Mouse (Mus musculus): ENCODE results near the gene Golga4.

Gene Golga4

GRCm38 (mm10) chr9:118527056-118527455, 21.0 kb downstream of the Golga4 start:
- DNase-seq (ENCODE audit: low spot score) = no peak

GRCm38 (mm10) chr9:118529783-118530182, 23.7 kb downstream of the Golga4 start:
- no peak for DNase-seq (ENCODE audit: low spot score)

- no peak for DNase-seq (ENCODE audit: low spot score)
Observed at GRCm38 (mm10) chr9:118530679-118531078, 24.6 kb downstream of the Golga4 start.

DNA sequence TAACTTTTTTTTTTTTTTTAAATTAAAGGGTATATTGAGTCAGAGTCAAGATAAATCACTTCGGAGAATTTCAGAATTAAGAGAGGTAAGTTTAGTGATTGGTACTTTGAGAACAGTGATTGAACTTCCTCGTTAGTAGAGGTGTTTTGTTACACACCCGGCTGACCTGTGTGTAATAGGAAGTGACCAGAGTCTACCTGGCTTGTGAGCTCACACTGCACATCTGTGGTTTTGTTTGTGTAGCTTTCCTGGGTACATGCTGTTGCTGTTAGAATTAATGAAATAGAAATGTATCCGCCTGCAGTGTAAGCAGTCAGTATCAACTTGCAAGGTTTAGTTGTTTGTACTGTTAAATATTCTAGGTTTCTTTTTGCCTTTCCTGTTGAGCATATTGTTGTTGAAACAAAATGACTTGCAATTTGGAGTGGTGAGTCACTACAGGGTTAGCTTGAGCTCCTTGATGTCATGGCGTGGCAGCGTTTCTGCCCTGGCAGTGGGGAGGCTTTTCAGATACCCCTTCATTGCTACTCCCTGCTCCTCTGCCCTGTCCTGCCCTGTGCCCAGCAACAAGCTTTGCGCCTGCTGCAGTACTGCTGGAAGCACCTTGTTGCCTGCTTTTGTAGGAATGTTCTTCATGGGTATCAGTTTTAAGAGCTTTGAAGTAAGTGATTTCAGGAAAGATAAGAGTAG, 26.6 kb downstream of the Golga4 start:
- no peak for DNase-seq (ENCODE audit: low spot score)

- DNase-seq (ENCODE audit: low spot score) = no peak
Observed at GRCm38 (mm10) chr9:118536946-118537345, 30.9 kb downstream of the Golga4 start.

DNA sequence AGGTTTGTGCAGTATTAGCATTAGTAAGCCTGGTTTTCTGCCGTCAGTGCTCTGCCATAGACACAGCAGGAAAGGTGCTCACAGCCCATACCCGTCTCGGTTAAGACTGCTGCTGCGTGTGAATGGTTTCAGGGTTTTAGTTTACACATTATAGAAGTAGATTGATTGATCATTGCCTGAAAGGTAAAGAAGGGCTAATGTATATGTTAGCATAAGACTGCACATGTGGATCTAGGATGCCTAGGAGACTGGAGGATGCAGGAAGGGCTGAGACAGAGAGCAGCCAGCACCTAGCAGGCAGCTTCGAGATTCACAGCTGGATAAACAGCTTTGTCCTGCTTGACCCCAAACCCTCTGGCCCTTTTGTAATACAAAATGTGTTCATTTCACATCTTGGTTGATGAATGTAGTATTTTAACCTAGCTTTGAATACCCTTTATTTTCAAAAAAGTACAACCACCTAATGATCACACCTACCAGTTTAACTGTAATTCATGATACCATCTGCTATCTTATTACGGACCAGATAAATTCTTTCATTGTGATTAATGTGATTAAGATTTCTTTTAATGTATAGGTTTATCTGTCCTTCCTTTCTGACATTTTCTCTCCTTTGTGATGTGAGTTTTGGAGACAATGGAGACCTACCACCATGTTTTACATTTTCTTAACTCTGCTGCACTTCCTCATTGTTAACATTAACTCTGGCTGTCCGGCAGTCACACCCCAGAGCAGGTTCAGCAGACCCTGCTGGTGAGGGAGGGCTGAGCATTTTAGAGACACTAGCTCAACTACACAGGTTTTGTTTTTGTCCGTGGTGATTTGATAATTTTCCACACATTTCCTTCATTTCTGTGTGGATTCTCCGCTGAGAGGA, 31.6 kb downstream of the Golga4 start:
- no peak for DNase-seq (ENCODE audit: low spot score)

DNA sequence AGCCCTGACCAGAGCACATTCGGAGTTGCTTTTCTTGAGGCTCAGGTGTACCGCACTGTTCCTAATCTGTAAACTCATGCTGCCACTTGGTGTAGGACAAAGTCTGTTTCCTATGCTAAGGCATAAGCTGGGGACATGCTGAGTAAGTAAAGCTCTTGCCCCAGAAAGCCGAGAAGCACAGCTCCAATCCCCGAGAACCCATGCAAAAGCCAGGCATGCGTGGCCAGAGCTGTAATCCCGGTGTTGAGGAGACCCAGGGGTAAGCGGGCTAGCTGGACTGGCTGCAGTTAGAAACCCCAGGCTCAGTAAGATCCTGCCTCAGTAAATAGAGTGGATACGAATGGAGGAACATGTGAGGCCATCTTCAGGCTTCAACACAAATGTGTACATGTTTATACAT, 35.8 kb downstream of the Golga4 start:
- no peak for DNase-seq (ENCODE audit: low spot score)

GRCm38 (mm10) chr9:118545146-118545545, 39.1 kb downstream of the Golga4 start:
- no peak for DNase-seq (ENCODE audit: low spot score)

DNA sequence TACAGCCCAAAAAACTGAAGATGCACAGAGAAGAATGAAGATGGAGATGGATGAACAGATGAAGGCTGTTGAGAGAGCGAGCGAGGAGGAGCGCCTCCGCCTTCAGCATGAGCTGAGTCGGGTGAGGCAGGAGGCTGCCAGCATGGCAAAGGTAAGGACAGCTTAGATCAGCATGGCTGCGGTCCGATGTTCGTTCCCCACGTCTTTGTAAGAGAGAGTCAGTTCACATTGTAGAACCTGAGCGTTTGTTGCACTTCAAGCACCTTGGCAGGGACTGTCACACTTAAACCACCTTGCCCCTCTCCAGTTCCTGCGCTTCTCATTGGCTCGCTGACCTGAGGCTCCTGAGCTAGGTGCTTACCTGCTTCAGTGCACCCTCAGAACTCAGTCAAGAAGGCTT, 42.6 kb downstream of the Golga4 start:
- no peak for DNase-seq (ENCODE audit: low spot score)

GRCm38 (mm10) chr9:118556951-118557780, 51.1 kb downstream of the Golga4 start:
- DNase-seq (ENCODE audit: low spot score) = no peak

DNA sequence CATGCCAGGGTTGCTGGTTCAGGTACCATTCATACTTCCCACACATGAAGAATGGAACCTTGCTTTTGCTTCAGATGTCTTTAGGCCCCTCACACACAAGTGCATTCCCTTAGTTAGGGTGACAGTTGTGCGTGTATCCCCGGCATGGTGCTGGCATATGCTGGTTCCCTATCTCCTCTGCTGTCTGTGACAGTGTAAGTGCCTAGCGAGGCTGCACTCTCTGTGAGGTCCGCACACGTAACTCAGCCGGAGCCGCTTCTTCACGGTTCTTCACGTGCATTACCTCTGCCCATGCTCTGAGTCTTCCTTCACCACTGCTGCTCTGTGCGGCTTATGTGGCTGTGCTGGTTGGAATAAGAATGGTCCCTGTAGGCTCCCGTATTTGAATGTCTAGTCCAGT, 57.3 kb downstream of the Golga4 start:
- DNase-seq (ENCODE audit: low spot score) = no peak

DNA sequence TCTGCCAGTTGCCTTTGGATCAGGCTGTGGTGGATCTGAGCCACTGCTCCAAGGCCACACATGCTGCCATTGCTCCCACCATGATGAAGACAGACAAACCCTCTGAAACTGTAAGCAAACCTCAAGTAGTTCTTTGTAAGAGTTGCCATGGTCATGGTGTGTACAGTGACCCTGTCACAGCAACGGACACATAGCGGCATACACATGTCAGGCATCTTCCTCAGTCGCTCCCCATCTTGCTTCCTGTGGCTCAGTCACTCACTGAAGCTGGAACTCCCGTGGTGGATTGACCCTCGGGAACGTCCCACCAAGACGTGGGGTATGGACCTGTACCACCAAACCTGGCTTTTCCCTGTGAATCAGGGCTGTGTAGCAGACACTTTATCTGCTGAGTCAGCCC, 57.8 kb downstream of the Golga4 start:
- DNase-seq (ENCODE audit: low spot score) = no peak

DNA sequence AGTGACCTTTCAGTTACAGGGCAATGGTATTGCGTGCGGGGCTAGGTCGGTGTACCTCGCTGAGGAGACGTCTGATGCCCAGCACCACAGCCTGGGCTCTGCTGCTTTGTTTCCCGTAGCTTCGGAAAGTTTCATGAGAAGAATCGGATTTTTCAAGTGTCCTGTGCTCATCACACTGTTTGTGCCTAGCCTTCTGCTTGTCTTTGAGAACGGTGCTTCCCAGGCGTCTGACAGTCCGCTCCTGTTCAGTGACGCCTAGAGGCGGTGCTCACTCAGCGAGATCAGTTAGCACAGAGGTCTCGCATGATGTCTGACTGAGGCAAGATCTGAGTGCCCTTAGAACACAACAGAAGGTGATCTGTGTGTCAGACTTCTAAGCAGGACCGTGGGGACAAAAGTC, 58.6 kb downstream of the Golga4 start:
- DNase-seq (ENCODE audit: low spot score) = no peak

DNA sequence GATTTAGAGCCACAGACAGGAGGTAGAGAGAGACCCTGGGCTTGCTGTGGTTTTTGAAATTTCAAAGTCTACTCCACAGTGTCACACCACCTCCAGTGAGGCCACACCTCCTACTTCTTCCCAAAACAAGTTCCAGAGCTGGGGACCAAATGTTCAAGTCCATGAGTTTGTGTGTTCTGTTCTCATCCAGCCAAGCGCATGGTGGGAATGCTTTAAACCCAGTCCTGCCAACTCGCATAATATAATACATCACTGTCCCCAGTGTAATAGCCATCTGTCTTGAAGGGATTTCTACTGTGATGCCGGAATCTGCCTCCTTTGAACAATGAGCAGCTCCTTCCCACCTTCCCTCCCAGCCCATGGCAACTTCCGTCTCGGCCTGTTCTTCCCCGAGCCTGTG, 63.3 kb downstream of the Golga4 start:
- DNase-seq (ENCODE audit: low spot score) = no peak

DNA sequence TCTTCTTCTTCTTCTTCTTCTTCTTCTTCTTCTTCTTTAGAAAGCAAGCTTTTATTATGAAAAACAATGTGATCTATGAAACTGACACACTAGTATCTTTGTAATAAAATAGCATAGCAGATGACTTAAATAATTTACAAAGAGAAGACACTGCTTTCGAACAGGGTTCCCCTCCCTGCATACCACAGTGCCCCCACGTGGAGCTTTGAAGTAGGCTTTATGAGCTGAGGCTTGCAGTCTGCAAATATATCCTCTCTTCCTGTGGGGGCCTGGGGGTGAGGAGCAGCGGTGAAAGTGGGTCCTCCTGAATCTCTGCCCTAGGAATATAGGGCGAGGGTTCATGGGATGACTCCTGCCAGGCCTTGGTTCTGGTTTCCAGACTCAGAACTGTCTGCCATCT, 64.8 kb downstream of the Golga4 start:
- no peak for DNase-seq (ENCODE audit: low spot score)

- no peak for DNase-seq (ENCODE audit: low spot score)
Observed at GRCm38 (mm10) chr9:118571701-118572100, 65.6 kb downstream of the Golga4 start.

DNA sequence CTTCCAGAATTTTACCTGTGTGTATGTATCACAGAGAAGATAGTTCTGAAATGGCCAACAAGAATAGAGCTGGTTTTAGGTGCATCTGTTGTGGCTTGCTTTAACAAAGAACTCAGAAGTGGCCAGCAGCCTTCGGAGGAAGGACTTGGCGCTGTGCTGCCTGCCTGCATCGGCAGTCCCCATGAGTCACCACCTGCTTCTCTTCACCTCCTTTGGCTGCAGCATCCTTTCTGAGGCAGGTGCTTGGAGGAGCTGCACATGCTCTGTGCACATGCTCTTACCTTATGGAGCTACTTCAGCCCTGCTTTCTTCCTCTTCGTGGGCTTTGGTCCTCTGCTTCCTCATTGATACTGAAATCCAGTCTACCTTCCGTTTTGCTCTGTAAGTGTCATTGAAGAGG, 68.8 kb downstream of the Golga4 start:
- no peak for DNase-seq (ENCODE audit: low spot score)

- DNase-seq (ENCODE audit: low spot score) = no peak
Observed at GRCm38 (mm10) chr9:118580371-118580770, 74.3 kb downstream of the Golga4 start.

GRCm38 (mm10) chr9:118582757-118583156, 76.7 kb downstream of the Golga4 start:
- DNase-seq (ENCODE audit: low spot score) = no peak

- no peak for DNase-seq (ENCODE audit: low spot score)
Observed at GRCm38 (mm10) chr9:118584838-118585237, 78.8 kb downstream of the Golga4 start.

DNA sequence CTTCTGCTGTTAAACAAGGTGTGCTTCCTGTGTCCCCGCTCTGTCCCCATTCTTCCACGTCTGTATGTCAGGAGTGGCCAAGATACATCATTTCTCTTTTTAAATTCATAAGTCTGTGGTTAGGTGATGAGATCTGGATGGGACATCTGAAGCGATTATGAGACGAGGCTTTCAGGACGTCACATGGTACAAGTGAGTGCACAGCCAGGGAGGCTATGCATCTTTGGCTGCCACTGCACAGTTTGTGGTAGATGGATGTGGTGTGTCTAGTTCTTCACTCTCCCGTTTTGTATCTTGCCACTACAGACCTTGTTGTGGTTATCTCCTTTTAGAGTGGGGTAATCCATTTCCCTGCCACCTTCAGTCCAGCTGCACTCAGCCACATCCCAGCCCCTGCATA, 79.9 kb downstream of the Golga4 start:
- DNase-seq (ENCODE audit: low spot score) = no peak

DNA sequence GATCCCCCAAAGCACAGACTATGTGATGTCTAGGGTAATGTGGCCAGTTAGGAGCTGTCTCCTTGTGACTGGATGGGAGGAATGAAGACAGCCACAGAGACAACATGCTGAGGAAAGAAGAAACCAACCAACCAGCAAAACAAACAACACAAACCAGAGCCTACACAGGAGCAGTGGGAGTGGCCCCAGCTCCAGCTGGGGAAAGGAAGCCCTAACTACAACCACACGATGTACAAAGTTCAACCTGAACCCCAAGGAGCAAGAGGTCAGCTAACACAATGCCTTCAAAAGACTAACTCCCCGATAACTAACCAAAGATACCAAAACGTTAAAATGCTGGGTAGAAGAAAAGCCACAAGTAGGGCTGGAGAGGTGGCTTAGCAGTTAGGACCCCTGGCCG, 81.0 kb downstream of the Golga4 start:
- no peak for DNase-seq (ENCODE audit: low spot score)

DNA sequence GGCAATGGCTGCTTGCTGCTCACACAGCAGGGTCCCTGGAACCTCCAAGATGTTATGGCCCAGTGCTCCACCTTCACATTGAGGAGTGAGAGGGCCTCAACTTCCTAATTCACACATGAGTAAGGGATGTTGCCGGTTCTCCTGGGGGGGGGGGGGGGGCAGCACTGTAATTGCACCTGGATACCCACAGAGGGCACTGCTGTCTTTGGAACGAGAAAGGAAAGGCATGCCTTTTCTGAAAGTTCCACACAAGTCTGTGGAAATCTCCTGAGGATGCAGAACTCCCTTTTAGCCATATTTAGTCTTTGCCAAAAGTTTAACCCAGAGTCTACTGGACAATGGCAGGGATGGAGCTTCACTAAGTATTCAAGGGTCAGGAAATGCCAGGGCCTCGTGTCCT, 83.2 kb downstream of the Golga4 start:
- no peak for DNase-seq (ENCODE audit: low spot score)

Data from layer of hippocampus, adult 9-10 months (tissue).